Mouse (Mus musculus): ENCODE results near the gene Sept8. TPM values are rescaled to one million over a fixed set of nuclear protein-coding genes. Genes with fewer than 3 reads are reported as not detected.
A peak's percentile ranks its signal among the peaks of the same experiment; 100 is the strongest.

Sept8 gene
- total RNA-seq, 1 experiment: 16.8 TPM

GRCm38 (mm10) chr11:53475620-53476019 lies 43.4 kb upstream of the Sept8 start:
- H3K36me3 ChIP-seq (ENCODE audit: control insufficient read depth, insufficient read depth, low read length, poor library complexity, severe bottlenecking): no peaks in the 10 kb centered on the region
- in situ Hi-C loops (cut with MboI; ENCODE audit: low sequenced_read_pairs in 2 of 2, unreplicated experiment in 2 of 2): no loop called here

GRCm38 (mm10) chr11:53477833-53478232 lies 41.2 kb upstream of the Sept8 start:
- Histone ChIP-seq H3K9me3 (ENCODE audit: control insufficient read depth, insufficient read depth, low read depth, low read length) (no peaks in the 10 kb centered on the region), H3K4me1 (ENCODE audit: control insufficient read depth in 2 of 2, insufficient read depth in 2 of 2, low read length in 2 of 2, poor library complexity in 1 of 2) (peaks cover 0 to 2% of the 10 kb centered on the region in 2 experiments; a peak in 1 of 4 replicates), H3K4me3 (ENCODE audit: insufficient read depth in 1 of 2, low read depth in 1 of 2, low read length in 2 of 2, poor library complexity in 1 of 2, severe bottlenecking in 1 of 2) (no peak overlapping the region), H3K36me3 (ENCODE audit: control insufficient read depth, insufficient read depth, low read length, poor library complexity, severe bottlenecking) (no peaks in the 10 kb centered on the region), H3K27ac (ENCODE audit: insufficient read depth, low read depth, low read length, poor library complexity, severe bottlenecking) (no peak overlapping the region), H3K9ac (ENCODE audit: insufficient read depth, low read depth, low read length, poor library complexity, severe bottlenecking) (no peak overlapping the region)
- in situ Hi-C loops (cut with MboI; ENCODE audit: low sequenced_read_pairs in 2 of 2, unreplicated experiment in 2 of 2): no loop called here
- no peak for DNase-seq (ENCODE audit: low read depth, low spot score)
- TF ChIP-seq MAFK (IDR thresholded peaks at IDR 0.05; ENCODE audit: insufficient read depth, low read depth, low read length): no peak
- TF ChIP-seq CHD2 (IDR thresholded peaks at IDR 0.05; ENCODE audit: low read depth, low read length): no peak
- TF ChIP-seq ZNF384 (IDR thresholded peaks at IDR 0.05; ENCODE audit: low read depth, low read length): no peak
- TF ChIP-seq ZC3H11A (IDR thresholded peaks at IDR 0.05; ENCODE audit: borderline replicate concordance, low read depth, low read length): no peak
- TF ChIP-seq HCFC1 (IDR thresholded peaks at IDR 0.05; ENCODE audit: borderline replicate concordance, insufficient read depth, low read length): no peak

More at GRCm38 (mm10) chr11:53475620-53476019, 43.4 kb upstream of the Sept8 start:
- Histone ChIP-seq H3K4me3 (ENCODE audit: insufficient read depth in 1 of 2, low read depth in 1 of 2, low read length in 2 of 2, poor library complexity in 1 of 2, severe bottlenecking in 1 of 2) (no peak overlapping the region), H3K27ac (ENCODE audit: insufficient read depth, low read depth, low read length, poor library complexity, severe bottlenecking) (no peak overlapping the region), H3K9me3 (ENCODE audit: control insufficient read depth, insufficient read depth, low read depth, low read length) (no peaks in the 10 kb centered on the region), H3K4me1 (ENCODE audit: control insufficient read depth in 2 of 2, insufficient read depth in 2 of 2, low read length in 2 of 2, poor library complexity in 1 of 2) (peaks cover 0 to 2% of the 10 kb centered on the region in 2 experiments; a peak in 1 of 4 replicates), H3K9ac (ENCODE audit: insufficient read depth, low read depth, low read length, poor library complexity, severe bottlenecking) (no peak overlapping the region)
- no peak for TF ChIP-seq MAFK (IDR thresholded peaks at IDR 0.05; ENCODE audit: insufficient read depth, low read depth, low read length)
- no peak for TF ChIP-seq ZNF384 (IDR thresholded peaks at IDR 0.05; ENCODE audit: low read depth, low read length)
- TF ChIP-seq HCFC1 (IDR thresholded peaks at IDR 0.05; ENCODE audit: borderline replicate concordance, insufficient read depth, low read length): no peak
- no peak for TF ChIP-seq CHD2 (IDR thresholded peaks at IDR 0.05; ENCODE audit: low read depth, low read length)
- TF ChIP-seq ZC3H11A (IDR thresholded peaks at IDR 0.05; ENCODE audit: borderline replicate concordance, low read depth, low read length): no peak
- no peak for DNase-seq (ENCODE audit: low read depth, low spot score)

GRCm38 (mm10) chr11:53478383-53479170 lies 40.5 kb upstream of the Sept8 start:
- Histone ChIP-seq H3K9ac (ENCODE audit: insufficient read depth, low read depth, low read length, poor library complexity, severe bottlenecking) (peak overlapping the region; percentile 15; the same call in 1 of the 2 replicates), H3K4me1 (ENCODE audit: control insufficient read depth in 2 of 2, insufficient read depth in 2 of 2, low read length in 2 of 2, poor library complexity in 1 of 2) (peaks cover 0 to 2% of the 10 kb centered on the region in 2 experiments; a peak in 1 of 4 replicates), H3K9me3 (ENCODE audit: control insufficient read depth, insufficient read depth, low read depth, low read length) (no peaks in the 10 kb centered on the region), H3K4me3 (ENCODE audit: insufficient read depth in 1 of 2, low read depth in 1 of 2, low read length in 2 of 2, poor library complexity in 1 of 2, severe bottlenecking in 1 of 2) (peak overlapping the region; percentile 61 to 67), H3K36me3 (ENCODE audit: control insufficient read depth, insufficient read depth, low read length, poor library complexity, severe bottlenecking) (no peaks in the 10 kb centered on the region), H3K27ac (ENCODE audit: insufficient read depth, low read depth, low read length, poor library complexity, severe bottlenecking) (no peak overlapping the region)
- TF ChIP-seq CHD2 (IDR thresholded peaks at IDR 0.05; ENCODE audit: low read depth, low read length): no peak
- no peak for TF ChIP-seq MAFK (IDR thresholded peaks at IDR 0.05; ENCODE audit: insufficient read depth, low read depth, low read length)
- TF ChIP-seq HCFC1 (IDR thresholded peaks at IDR 0.05; ENCODE audit: borderline replicate concordance, insufficient read depth, low read length): no peak
- TF ChIP-seq ZNF384 (IDR thresholded peaks at IDR 0.05; ENCODE audit: low read depth, low read length): no peak
- no peak for TF ChIP-seq ZC3H11A (IDR thresholded peaks at IDR 0.05; ENCODE audit: borderline replicate concordance, low read depth, low read length)
- no peak for DNase-seq (ENCODE audit: low read depth, low spot score)
- in situ Hi-C loops (cut with MboI; ENCODE audit: low sequenced_read_pairs in 2 of 2, unreplicated experiment in 2 of 2): no loop called here

GRCm38 (mm10) chr11:53479171-53479782 lies 39.8 kb upstream of the Sept8 start:
- DNase-seq (ENCODE audit: low read depth, low spot score): no peak
- in situ Hi-C loops (cut with MboI; ENCODE audit: low sequenced_read_pairs in 2 of 2, unreplicated experiment in 2 of 2): no loop called here
- Histone ChIP-seq H3K4me1 (ENCODE audit: control insufficient read depth in 2 of 2, insufficient read depth in 2 of 2, low read length in 2 of 2, poor library complexity in 1 of 2) (peaks cover 0 to 2% of the 10 kb centered on the region in 2 experiments; a peak in 1 of 4 replicates), H3K36me3 (ENCODE audit: control insufficient read depth, insufficient read depth, low read length, poor library complexity, severe bottlenecking) (no peaks in the 10 kb centered on the region), H3K9ac (ENCODE audit: insufficient read depth, low read depth, low read length, poor library complexity, severe bottlenecking) (peak overlapping the region; percentile 15; the same call in 1 of the 2 replicates), H3K27ac (ENCODE audit: insufficient read depth, low read depth, low read length, poor library complexity, severe bottlenecking) (no peak overlapping the region), H3K4me3 (ENCODE audit: insufficient read depth in 1 of 2, low read depth in 1 of 2, low read length in 2 of 2, poor library complexity in 1 of 2, severe bottlenecking in 1 of 2) (peak overlapping the region; percentile 61 to 67), H3K9me3 (ENCODE audit: control insufficient read depth, insufficient read depth, low read depth, low read length) (no peaks in the 10 kb centered on the region)
- TF ChIP-seq MAFK (IDR thresholded peaks at IDR 0.05; ENCODE audit: insufficient read depth, low read depth, low read length) (no peak), CHD2 (IDR thresholded peaks at IDR 0.05; ENCODE audit: low read depth, low read length) (no peak)
